Comparison of ENCODE assay signal across 8 mouse cellular contexts in genomic region chrX:52651472-52651948, GRCm38 (mm10). TPM values are rescaled to one million over a fixed set of nuclear protein-coding genes. Genes with fewer than 3 reads are reported as not detected.
DNase-seq lines count a peak whose midpoint lies in the region; ATAC-seq and TF ChIP-seq lines count a peak whose summit lies in the region.

No protein-coding gene starts in this region.

- peak overlapping the region; percentile 50 for H3K4me3 ChIP-seq in E14TG2a.4 (replicated peaks; ENCODE audit: low read length)

- peaks cover 14% of the 10 kb centered on the region for H3K4me1 ChIP-seq in E14TG2a.4 (replicated peaks; ENCODE audit: low read depth, low read length)

- ATAC-seq in megakaryocyte, adult 5-6 weeks (ENCODE audit: poor library complexity, severe bottlenecking), result 0 out of 2 replicates have a peak, but pooled peaks have one; percentile 33

- no peaks in the 10 kb centered on the region for H3K9me3 ChIP-seq in E14TG2a.4 (ENCODE audit: low read length)

- no peak for TF ChIP-seq CTCF in E14TG2a.4 (conservative IDR thresholded peaks at IDR 0.05; ENCODE audit: low read length)

- intact Hi-C loops in left cerebral cortex, postnatal 25 days (cut with DNase I), result no loop called here

- peak; percentile 6 to 10 for DNase-seq in cerebellum, postnatal 10 days
- no peak for DNase-seq in cerebellum, postnatal 36 days
- DNase-seq in forelimb bud, embryonic 11.5 days (ENCODE audit: low read depth, low spot score), result peak; percentile 76
- no peak for DNase-seq in natural killer cell, adult 2 months (ENCODE audit: low spot score in 2 of 2)
- DNase-seq in thymus, postnatal 10 days (ENCODE audit: low spot score in 2 of 2), result no peak
- DNase-seq in left cerebral cortex, postnatal 25 days (ENCODE audit: low spot score in 2 of 2), result no peak

- H3K27me3 ChIP-seq in E14TG2a.4 (ENCODE audit: insufficient read depth, low read length), result no peaks in the 10 kb centered on the region

- H3K36me3 ChIP-seq in E14TG2a.4 (ENCODE audit: insufficient read depth, low read length), result no peaks in the 10 kb centered on the region

RNA-seq across cellular contexts. Expression of gene Gpc3, which starts 37.8 kb away (rescaled TPM):
- 0.39 TPM in 1 of 2 replicates, not detected in the other for total RNA-seq in megakaryocyte, adult 5-6 weeks (2015)
- total RNA-seq in megakaryocyte, adult 5-6 weeks (2017), result 0.11 and 0.77 TPM in 2 replicates
- total RNA-seq in left cerebral cortex, postnatal 25 days (2021), result 1 to 10 TPM; 6.0 to 6.9 TPM

Comparison
In these comparisons a context has a peak if more than half of its experiments do, and no peak if none do; other contexts are left out.
1. DNase-seq: peak in cerebellum, postnatal 10 days (2 of 2) and forelimb bud, embryonic 11.5 days (single experiment); none in cerebellum, postnatal 36 days (0 of 2), natural killer cell, adult 2 months (0 of 2), thymus, postnatal 10 days (0 of 2) and left cerebral cortex, postnatal 25 days (0 of 2).